Mouse (Mus musculus): ENCODE data around the gene Hfe2. TPM values are rescaled to one million over a fixed set of nuclear protein-coding genes. Genes with fewer than 3 reads are reported as not detected.
"Not testable (repeated sequence)": the region's sequence is repeated elsewhere in the genome, so short reads cannot be mapped to it uniquely, and the experiment has no call there.

The Hfe2 gene
- polyA plus RNA-seq, 1 experiment: not detected

DNA sequence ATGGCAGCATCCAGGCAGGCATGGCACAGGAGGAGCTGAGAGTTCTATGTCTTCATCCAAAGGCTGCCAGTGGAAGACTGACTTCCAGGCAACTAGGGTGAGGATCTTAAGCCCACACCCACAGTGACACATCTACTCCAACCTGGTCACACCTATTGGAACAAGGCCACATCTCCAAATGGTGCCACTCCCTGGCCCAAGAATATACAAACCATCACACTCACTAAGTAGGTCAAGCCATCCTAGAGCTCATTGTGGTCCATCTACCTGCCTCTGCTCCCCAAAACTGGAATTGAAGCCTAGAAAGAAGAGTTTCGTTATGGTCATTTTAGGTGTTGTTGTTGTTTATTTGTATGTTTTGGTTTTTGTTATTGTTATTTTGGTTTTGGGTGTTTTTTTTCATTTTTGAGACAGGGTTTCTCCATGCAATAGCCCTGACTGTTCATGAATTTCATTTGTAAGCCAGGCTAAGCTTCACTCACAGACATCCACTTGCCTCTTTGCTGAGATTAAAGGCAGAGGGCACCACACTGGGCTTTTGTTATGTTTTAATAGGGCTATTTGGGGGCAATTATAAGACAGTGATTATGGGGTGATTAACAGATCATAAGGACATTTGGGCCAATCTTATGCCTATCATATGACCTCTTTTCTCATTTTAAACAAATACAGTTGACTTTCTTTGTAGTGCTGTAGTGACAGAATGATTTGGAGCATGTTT lies 29.3 kb upstream of the Hfe2 start:
- no peak overlapping the region for H3K4me3 ChIP-seq (ENCODE audit: insufficient read depth, low read depth, low read length)
- WGBS: 96% methylated on average over 1 of the region's 1 CpGs
- TF ChIP-seq POLR2A (IDR thresholded peaks at IDR 0.05; ENCODE audit: insufficient read depth, low read depth, low read length): no peak
- no peak for TF ChIP-seq CTCF (IDR thresholded peaks at IDR 0.05; ENCODE audit: insufficient read depth, low read depth, low read length)

DNA sequence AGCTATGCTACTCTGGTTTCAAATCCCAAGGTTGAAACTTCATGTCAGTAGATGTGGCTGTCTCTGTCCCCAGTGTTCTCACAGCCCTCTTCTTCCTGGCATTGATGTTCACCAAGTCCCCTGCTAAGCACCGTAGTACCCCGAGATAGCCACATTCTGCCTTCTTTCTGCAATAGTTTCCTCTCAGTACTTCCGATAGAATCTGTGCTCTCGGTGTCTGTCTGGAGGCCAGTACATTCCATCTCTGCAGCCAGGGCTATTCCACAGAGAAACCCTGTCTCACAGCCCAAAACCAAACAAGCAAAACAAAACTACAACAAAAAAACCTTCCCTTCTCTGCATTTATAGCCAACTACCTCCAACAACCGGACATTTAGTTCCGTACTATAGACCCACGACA lies 28.8 kb upstream of the Hfe2 start:
- 71% methylated on average over 7 of the region's 7 CpGs for WGBS

More for the DNA sequence above, 29.3 kb upstream of the Hfe2 start:
- no peak overlapping the region for H3K27ac ChIP-seq (ENCODE audit: insufficient read depth, low read depth, low read length)
- H3K4me1 ChIP-seq (ENCODE audit: control insufficient read depth, insufficient read depth, low read length): peaks cover 6% of the 10 kb centered on the region

DNA sequence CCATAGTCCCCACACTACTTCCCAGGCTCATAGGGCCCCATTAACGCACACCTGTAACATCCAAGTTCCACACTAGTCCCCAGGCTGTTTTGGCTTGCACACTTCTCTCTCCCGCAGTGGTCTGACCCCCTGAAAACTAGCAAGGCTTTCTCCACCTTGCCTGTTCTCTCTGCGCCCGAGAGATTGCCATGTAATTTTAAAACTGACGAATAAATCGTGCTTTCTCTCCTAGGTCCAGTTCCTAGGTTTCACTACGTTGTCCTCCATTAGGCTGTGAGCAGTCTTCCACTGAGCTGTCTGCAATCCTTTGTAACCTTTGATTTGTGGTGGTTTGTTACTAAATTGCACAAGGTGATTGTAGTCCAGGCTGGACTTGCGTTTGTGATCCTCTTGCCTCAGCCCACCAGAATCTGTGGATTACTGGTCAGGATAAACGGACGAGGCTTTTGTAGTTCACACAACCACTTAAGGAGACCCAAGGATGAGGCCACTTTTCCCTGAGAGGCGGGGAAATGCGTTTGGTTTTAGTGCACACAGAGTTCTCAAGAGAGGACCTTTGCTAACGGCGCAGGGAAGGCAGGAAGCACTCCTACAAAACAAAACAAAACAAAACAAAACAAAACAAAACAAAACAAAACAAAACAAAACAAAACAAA lies 28.2 kb upstream of the Hfe2 start:
- 48% methylated on average over 14 of the region's 14 CpGs for WGBS
- not testable (repeated sequence) for H3K4me1 ChIP-seq (ENCODE audit: control insufficient read depth, insufficient read depth, low read length)

More for the DNA sequence above, 28.8 kb upstream of the Hfe2 start:
- H3K27ac ChIP-seq (ENCODE audit: insufficient read depth, low read depth, low read length): no peak overlapping the region
- H3K4me1 ChIP-seq (ENCODE audit: control insufficient read depth, insufficient read depth, low read length): peaks cover 6% of the 10 kb centered on the region
- no peak overlapping the region for H3K4me3 ChIP-seq (ENCODE audit: insufficient read depth, low read depth, low read length)
- no peak for TF ChIP-seq CTCF (IDR thresholded peaks at IDR 0.05; ENCODE audit: insufficient read depth, low read depth, low read length)
- TF ChIP-seq POLR2A (IDR thresholded peaks at IDR 0.05; ENCODE audit: insufficient read depth, low read depth, low read length): no peak

DNA sequence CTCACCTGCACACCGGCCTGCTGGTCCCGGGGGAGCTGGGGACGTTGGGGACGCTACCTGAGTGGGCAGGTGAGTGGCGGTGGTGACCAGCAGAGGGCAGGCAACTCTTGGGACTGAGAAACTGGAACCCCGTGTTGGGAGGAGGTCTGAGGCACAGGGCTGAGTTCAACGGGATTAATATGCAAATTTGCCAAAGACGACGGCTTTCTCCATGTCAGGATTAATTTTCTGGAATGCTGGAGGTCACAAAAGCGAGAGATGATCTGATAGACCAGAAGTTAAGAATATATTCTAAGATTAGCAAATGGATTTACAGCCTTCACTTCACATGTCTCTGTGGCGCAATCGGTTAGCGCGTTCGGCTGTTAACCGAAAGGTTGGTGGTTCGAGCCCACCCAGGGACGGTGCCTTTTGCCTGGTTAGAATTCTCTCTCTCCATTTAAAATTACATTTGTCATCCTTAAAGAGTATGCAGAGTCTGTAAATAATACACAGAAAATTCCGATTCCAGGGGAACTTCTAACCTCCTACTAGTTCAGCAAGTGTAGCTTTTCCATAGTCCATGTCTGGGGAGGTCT lies 27.4 kb upstream of the Hfe2 start:
- H3K4me3 ChIP-seq (ENCODE audit: insufficient read depth, low read depth, low read length): peak overlapping the region; percentile 52
- H3K27ac ChIP-seq (ENCODE audit: insufficient read depth, low read depth, low read length): no peak overlapping the region
- H3K4me1 ChIP-seq (ENCODE audit: control insufficient read depth, insufficient read depth, low read length): peaks cover 6% of the 10 kb centered on the region
- TF ChIP-seq POLR2A (IDR thresholded peaks at IDR 0.05; ENCODE audit: insufficient read depth, low read depth, low read length) (no peak), CTCF (IDR thresholded peaks at IDR 0.05; ENCODE audit: insufficient read depth, low read depth, low read length) (peak; percentile 27; the same call in 1 of the 2 replicates)
- 2% methylated on average over 19 of the region's 19 CpGs for WGBS

More for the DNA sequence above, 28.2 kb upstream of the Hfe2 start:
- peak overlapping the region; percentile 52 for H3K4me3 ChIP-seq (ENCODE audit: insufficient read depth, low read depth, low read length)
- not testable (repeated sequence) for H3K27ac ChIP-seq (ENCODE audit: insufficient read depth, low read depth, low read length)

DNA sequence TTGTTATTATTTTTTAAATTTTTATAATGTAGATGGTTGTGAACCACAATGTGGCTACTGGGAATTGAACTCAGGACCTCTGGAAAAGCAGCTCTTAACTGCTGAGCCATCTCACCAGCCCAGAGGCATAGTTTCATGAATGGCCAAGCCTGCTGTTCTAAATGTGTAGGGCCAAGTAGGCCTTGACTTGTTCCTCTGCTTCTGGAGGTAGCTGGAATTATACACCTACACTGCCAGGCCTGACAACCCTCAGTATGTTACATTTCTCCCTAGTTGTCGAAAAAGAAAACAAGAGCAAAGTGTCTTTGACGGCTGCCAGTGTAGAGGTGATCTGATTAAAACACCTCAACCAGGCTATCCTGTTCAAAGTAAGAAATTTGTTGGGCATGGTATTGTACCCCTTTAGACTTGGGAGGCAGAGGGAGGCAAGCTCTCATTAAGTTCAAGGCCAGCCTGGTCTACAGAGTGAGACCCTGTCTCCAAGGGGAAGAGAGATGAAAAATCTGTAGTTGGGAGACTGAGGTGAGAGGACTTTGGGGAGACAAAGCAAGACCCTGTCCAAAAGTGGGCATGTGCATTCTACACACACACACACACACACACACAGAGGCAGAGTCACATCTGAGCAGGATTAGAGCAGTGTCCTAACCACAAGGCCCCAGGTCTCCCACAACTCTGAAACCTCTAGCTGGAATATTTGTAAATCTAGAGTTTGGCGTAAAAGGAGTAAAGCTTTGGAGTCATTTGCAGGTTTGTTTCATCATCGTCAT lies 26.3 kb upstream of the Hfe2 start:
- peaks cover 6% of the 10 kb centered on the region for H3K4me1 ChIP-seq (ENCODE audit: control insufficient read depth, insufficient read depth, low read length)
- H3K4me3 ChIP-seq (ENCODE audit: insufficient read depth, low read depth, low read length): no peak overlapping the region
- H3K27ac ChIP-seq (ENCODE audit: insufficient read depth, low read depth, low read length): no peak overlapping the region
- WGBS: 80% methylated on average over 4 of the region's 4 CpGs
- TF ChIP-seq CTCF (IDR thresholded peaks at IDR 0.05; ENCODE audit: insufficient read depth, low read depth, low read length) (no peak), POLR2A (IDR thresholded peaks at IDR 0.05; ENCODE audit: insufficient read depth, low read depth, low read length) (no peak)

DNA sequence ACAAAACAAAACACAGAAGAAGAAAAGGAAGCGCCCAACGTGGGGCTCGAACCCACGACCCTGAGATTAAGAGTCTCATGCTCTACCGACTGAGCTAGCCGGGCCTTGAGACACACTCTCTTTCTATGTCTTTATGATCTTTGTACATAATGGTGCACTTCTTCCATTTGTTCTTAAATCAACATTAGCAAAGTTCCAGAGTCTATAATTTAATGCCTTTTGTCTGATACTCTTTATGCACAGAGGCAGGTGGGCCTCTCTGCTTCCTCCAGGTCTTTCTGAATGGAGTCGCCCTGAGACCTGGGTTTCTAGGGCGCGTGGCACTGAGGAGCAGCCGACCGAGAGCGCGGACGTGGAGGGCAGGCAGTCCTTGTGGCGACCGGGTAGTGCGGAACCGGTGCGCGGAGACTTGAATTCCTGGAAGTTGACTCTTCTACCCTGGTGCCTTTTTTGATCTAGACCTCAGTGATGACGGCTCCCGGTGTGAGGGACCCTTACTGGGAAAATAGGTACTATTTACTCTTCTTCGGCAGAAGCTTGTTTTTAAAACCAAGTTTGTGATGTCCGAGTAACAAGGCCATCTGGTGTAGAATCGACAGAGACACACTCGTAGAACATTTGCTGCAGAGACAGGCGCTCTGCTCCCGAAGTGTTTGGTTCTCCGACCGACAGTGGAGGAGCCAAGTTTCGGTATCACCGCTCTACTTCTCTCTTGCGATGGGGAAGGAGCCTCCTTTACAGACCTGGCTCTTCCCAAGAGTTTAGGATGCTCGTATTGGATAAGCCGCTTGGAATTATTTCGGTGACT lies 25.3 kb upstream of the Hfe2 start:
- WGBS: under 1% methylated on average over 36 of the region's 36 CpGs
- peak overlapping the region; percentile 68 for H3K4me3 ChIP-seq (ENCODE audit: insufficient read depth, low read depth, low read length)
- peaks cover 6% of the 10 kb centered on the region for H3K4me1 ChIP-seq (ENCODE audit: control insufficient read depth, insufficient read depth, low read length)
- TF ChIP-seq CTCF (IDR thresholded peaks at IDR 0.05; ENCODE audit: insufficient read depth, low read depth, low read length) (no peak), POLR2A (IDR thresholded peaks at IDR 0.05; ENCODE audit: insufficient read depth, low read depth, low read length) (no peak)
- H3K27ac ChIP-seq (ENCODE audit: insufficient read depth, low read depth, low read length): peak overlapping the region; percentile 60; the same call in 1 of the 2 replicates

DNA sequence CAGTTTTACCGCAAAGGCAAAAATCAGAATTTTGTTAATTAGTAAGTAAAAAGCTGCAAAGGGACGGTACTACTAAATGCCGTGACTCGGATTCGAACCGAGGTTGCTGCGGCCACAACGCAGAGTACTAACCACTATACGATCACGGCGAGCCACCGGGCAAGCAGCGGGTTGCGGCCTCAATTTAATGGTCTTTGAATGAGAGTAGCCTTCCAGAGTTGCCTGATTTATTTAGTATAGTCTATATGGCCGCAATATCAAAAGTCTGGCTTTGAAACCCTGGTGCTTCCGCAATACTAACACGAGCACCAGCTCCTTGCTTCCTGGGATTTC lies 24.7 kb upstream of the Hfe2 start:
- Histone ChIP-seq H3K27ac (ENCODE audit: insufficient read depth, low read depth, low read length) (peak overlapping the region; percentile 64), H3K4me3 (ENCODE audit: insufficient read depth, low read depth, low read length) (peak overlapping the region; percentile 68), H3K4me1 (ENCODE audit: control insufficient read depth, insufficient read depth, low read length) (peaks cover 6% of the 10 kb centered on the region)
- WGBS: under 1% methylated on average over 17 of the region's 17 CpGs
- no peak for TF ChIP-seq POLR2A (IDR thresholded peaks at IDR 0.05; ENCODE audit: insufficient read depth, low read depth, low read length)
- TF ChIP-seq CTCF (IDR thresholded peaks at IDR 0.05; ENCODE audit: insufficient read depth, low read depth, low read length): no peak

DNA sequence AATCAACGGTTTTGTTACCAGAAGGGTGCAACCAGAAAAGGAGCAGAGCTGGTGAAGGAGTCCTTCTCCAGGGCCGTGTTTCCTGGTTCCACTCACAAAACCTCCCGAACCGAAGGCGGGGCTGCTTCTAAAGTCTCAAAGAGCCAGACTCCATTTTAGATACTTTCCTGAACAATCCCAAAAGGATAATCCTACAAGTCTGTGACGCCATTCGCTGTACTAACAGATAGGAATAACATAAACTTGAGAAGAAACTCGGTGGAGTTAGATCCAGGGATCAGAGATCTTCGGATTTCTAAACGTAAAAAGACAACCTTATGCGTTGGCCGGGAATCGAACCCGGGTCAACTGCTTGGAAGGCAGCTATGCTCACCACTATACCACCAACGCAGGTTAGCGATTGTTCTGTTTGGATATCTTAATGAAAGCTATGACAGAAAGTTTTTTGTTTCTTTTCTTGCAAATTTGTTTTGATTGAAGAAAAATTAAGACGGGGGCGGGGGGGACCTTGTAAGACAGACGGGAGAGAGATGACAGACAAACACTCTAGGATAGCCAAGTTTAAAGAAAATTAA lies 24.2 kb upstream of the Hfe2 start:
- WGBS: under 1% methylated on average over 19 of the region's 19 CpGs
- H3K4me1 ChIP-seq (ENCODE audit: control insufficient read depth, insufficient read depth, low read length): peaks cover 6% of the 10 kb centered on the region
- peak overlapping the region; percentile 64 for H3K27ac ChIP-seq (ENCODE audit: insufficient read depth, low read depth, low read length)
- peak overlapping the region; percentile 68 for H3K4me3 ChIP-seq (ENCODE audit: insufficient read depth, low read depth, low read length)
- TF ChIP-seq POLR2A (IDR thresholded peaks at IDR 0.05; ENCODE audit: insufficient read depth, low read depth, low read length) (no peak), CTCF (IDR thresholded peaks at IDR 0.05; ENCODE audit: insufficient read depth, low read depth, low read length) (no peak)
